Mouse (Mus musculus) midbrain, embryonic 15.5 days (tissue): Measurements from ENCODE around the gene Hmg20a. TPM values are rescaled to one million over a fixed set of nuclear protein-coding genes. Genes with fewer than 3 reads are reported as not detected.

ENCODE experiments used
- polyA plus RNA-seq: library from polyadenylated mRNA; unstranded; fragments of >200 nt; fragmentation: Nextera tagmentation; extraction: Ambion mirVana; gene quantifications from 2 replicates; pipeline ENCODE4 v1.2.1, GENCODE M21; 2015

Gene Hmg20a
- polyA plus RNA-seq, 1 experiment from 2014 or later = 97.0 TPM

Other genes starting within 250 kb of the Hmg20a start
- 3.8 and 4.4 TPM in 2 replicates for gene Peak1, start 542 bp upstream of the Hmg20a start, polyA plus RNA-seq